Mouse (Mus musculus) cerebellum, adult 2 months (tissue): ENCODE results near the gene Lrrc55.

Source experiments
- CTCF ChIP-seq: fragments of 200-500 bp; IDR thresholded peaks from 2 replicates; pipeline ENCODE4 v1.5.1; 2011; ENCODE audit warnings: low read depth, mild to moderate bottlenecking, control low read depth, low read length, moderate library complexity, borderline replicate concordance; ENCODE audit not compliant: insufficient read depth
- POLR2A ChIP-seq: fragments of 200-500 bp; IDR thresholded peaks from 2 replicates; pipeline ENCODE4 v1.6.1; 2011; ENCODE audit warnings: low read length, control low read depth, borderline replicate concordance; ENCODE audit not compliant: insufficient read depth

DNA sequence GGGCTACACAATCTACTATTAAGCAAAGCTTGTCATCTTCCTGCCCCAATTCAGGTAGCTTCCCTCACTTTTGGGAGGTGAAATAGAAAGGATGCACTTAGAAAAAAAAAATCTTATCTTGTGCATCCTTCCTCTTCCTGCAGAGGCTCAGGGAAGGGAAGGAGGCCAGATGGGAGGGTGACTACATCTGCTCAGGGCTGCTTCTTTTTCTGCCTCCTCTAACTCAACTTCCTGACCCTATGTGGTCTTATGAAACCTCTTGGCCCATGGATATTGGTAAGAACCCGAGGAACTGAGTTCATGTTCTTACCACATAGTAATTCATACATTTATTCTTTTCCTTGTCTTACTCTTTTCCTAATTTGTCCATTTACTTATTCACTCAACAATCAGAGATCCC is 61.9 kb downstream of the Lrrc55 start:
- TF ChIP-seq CTCF (no peak), POLR2A (no peak)
